35 mouse cellular contexts compared by ENCODE assay signal in the genomic region with DNA sequence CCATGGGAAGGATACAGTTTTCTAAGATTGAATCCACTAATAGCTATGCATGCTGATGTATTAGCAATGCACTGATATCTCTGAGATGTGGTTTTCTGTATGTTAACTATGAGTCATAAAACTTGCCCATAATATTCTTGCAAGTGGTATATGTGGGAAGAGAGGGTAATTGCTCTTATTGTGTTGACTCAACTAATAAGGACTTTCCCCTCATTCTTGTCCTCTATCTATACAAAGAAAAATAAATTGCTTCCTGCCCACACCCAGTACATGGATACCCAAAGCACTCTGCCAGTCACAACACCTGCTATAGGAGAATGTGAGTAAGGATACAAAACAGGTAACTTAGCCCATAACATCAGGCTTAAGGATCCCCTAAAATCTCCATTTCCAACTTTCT. TPM values are rescaled to one million over a fixed set of nuclear protein-coding genes. Genes with fewer than 3 reads are reported as not detected.
"Had no signal": no experiment of that assay in that cellular context is flagged by ENCODE, and none has a peak within 500 bp of the region (broad histone marks: within the 10 kb centered on the region; RNA-seq: fewer than 3 reads in every experiment).

No protein-coding gene starts in this region.

- ATAC-seq: liver, embryonic 12.5 days; liver, postnatal 0 days; lung, postnatal 0 days; midbrain, embryonic 13.5 days; midbrain, embryonic 15.5 days; midbrain, embryonic 16.5 days had no signal

- H3K4me1 ChIP-seq: limb, embryonic 10.5 days; limb, embryonic 12.5 days; limb, embryonic 13.5 days; limb, embryonic 15.5 days; liver, embryonic 12.5 days; liver, embryonic 13.5 days; liver, embryonic 15.5 days; lung, embryonic 15.5 days; megakaryocyte, embryonic 14.5 days; midbrain, embryonic 10.5 days; midbrain, embryonic 12.5 days; midbrain, embryonic 13.5 days; midbrain, embryonic 15.5 days had no signal

- H3K27me3 ChIP-seq: limb, embryonic 12.5 days; limb, embryonic 13.5 days; limb, embryonic 15.5 days; liver, embryonic 12.5 days; liver, embryonic 13.5 days; liver, embryonic 15.5 days; lung, embryonic 15.5 days; megakaryocyte, embryonic 14.5 days; midbrain, embryonic 12.5 days; midbrain, embryonic 13.5 days; midbrain, embryonic 15.5 days had no signal

- H3K9me3 ChIP-seq: limb, embryonic 10.5 days; limb, embryonic 12.5 days; limb, embryonic 13.5 days; limb, embryonic 15.5 days; liver, embryonic 12.5 days; liver, embryonic 13.5 days; lung, embryonic 15.5 days; midbrain, embryonic 10.5 days; midbrain, embryonic 12.5 days; midbrain, embryonic 13.5 days; midbrain, embryonic 15.5 days had no signal

- H3K27ac ChIP-seq: limb, embryonic 10.5 days; limb, embryonic 12.5 days; limb, embryonic 13.5 days; limb, embryonic 15.5 days; liver, embryonic 12.5 days; liver, embryonic 13.5 days; liver, embryonic 14.5 days; liver, embryonic 15.5 days; lung, embryonic 15.5 days; macrophage; midbrain, embryonic 10.5 days; midbrain, embryonic 12.5 days; midbrain, embryonic 13.5 days; midbrain, embryonic 15.5 days had no signal

- H3K9ac ChIP-seq: limb, embryonic 12.5 days; limb, embryonic 13.5 days; limb, embryonic 15.5 days; liver, embryonic 12.5 days; liver, embryonic 13.5 days; liver, embryonic 14.5 days; liver, embryonic 15.5 days; liver, postnatal 0 days; lung, embryonic 14.5 days; lung, embryonic 15.5 days; midbrain, embryonic 12.5 days; midbrain, embryonic 13.5 days; midbrain, embryonic 15.5 days had no signal

- H3K4me2 ChIP-seq: limb, embryonic 12.5 days; limb, embryonic 13.5 days; limb, embryonic 15.5 days; liver, embryonic 11.5 days; liver, embryonic 12.5 days; liver, embryonic 13.5 days; liver, embryonic 15.5 days; lung, embryonic 14.5 days; lung, embryonic 15.5 days; midbrain, embryonic 11.5 days; midbrain, embryonic 12.5 days; midbrain, embryonic 13.5 days; midbrain, embryonic 15.5 days had no signal

- H3K4me3 ChIP-seq: limb, embryonic 10.5 days; limb, embryonic 12.5 days; limb, embryonic 13.5 days; limb, embryonic 15.5 days; liver, embryonic 12.5 days; liver, embryonic 13.5 days; liver, embryonic 15.5 days; lung, embryonic 15.5 days; megakaryocyte, embryonic 14.5 days; midbrain, embryonic 10.5 days; midbrain, embryonic 12.5 days; midbrain, embryonic 13.5 days; midbrain, embryonic 15.5 days; myocyte had no signal

- DNase-seq: left cerebral cortex, postnatal 4 days; liver; liver, embryonic 13.5 days; liver, postnatal 0 days; lung, adult 18-20 months; lung, adult 2 months; lung, embryonic 14.5 days; lung, postnatal 10 days; lung, postnatal 14 days; lung, postnatal 36 days; lung, postnatal 4 days; midbrain, embryonic 14.5 days had no signal

- H3K36me3 ChIP-seq: limb, embryonic 10.5 days; limb, embryonic 12.5 days; limb, embryonic 13.5 days; limb, embryonic 15.5 days; liver, embryonic 12.5 days; liver, embryonic 13.5 days; liver, embryonic 15.5 days; lung, embryonic 15.5 days; midbrain, embryonic 10.5 days; midbrain, embryonic 12.5 days; midbrain, embryonic 13.5 days; midbrain, embryonic 15.5 days had no signal

RNA-seq across cellular contexts. Expression of gene Gm11232, which starts 21.2 kb away (rescaled TPM):
- polyA plus RNA-seq: limb, embryonic 12.5 days; limb, embryonic 13.5 days; limb, embryonic 15.5 days; liver, adult 2 months; liver, embryonic 11.5 days; liver, embryonic 12.5 days; liver, embryonic 13.5 days; liver, embryonic 14.5 days; liver, embryonic 15.5 days; liver, embryonic 16.5 days; liver, postnatal 0 days; lung, adult 2 months; lung, embryonic 16.5 days; lung, postnatal 0 days; macrophage; midbrain, embryonic 10.5 days; midbrain, embryonic 11.5 days; midbrain, embryonic 12.5 days; midbrain, embryonic 13.5 days; midbrain, embryonic 14.5 days; midbrain, embryonic 15.5 days; midbrain, embryonic 16.5 days; midbrain, postnatal 0 days; myocyte had no signal
